Comparison of ENCODE assay signal across 8 mouse cellular contexts in genomic region chr12:27083089-27083488, GRCm38 (mm10).
DNase-seq lines count a peak whose midpoint lies in the region; ATAC-seq and TF ChIP-seq lines count a peak whose summit lies in the region.

No protein-coding gene starts in this region.

- ATAC-seq in intestine, postnatal 0 days, result no peak
- ATAC-seq in neural tube, embryonic 11.5 days (ENCODE audit: insufficient read depth, low FRiP score, low TSS enrichment), result peak; percentile 86
- no peak for ATAC-seq in megakaryocyte-erythroid progenitor cell, adult 5-6 weeks (replicated peaks; ENCODE audit: low FRiP score, low TSS enrichment, poor library complexity, severe bottlenecking)

- no peaks in the 10 kb centered on the region for H3K27me3 ChIP-seq in embryonic facial prominence, embryonic 10.5 days (replicated peaks; ENCODE audit: low read depth, poor library complexity, severe bottlenecking)
- H3K27me3 ChIP-seq in intestine, postnatal 0 days (replicated peaks; ENCODE audit: control insufficient read depth, insufficient read depth, low read length), result no peaks in the 10 kb centered on the region
- no peaks in the 10 kb centered on the region for H3K27me3 ChIP-seq in neural tube, embryonic 11.5 days (ENCODE audit: control insufficient read depth, insufficient read depth, low read length)

- WGBS in embryonic facial prominence, embryonic 10.5 days, result 2% methylated on average over 8 of the region's 8 CpGs
- WGBS in intestine, postnatal 0 days, result 10% methylated on average over 8 of the region's 8 CpGs
- 1% methylated on average over 8 of the region's 8 CpGs for WGBS in neural tube, embryonic 11.5 days

- H3K4me3 ChIP-seq in layer of hippocampus, adult 2 months, result peak overlapping the region; percentile 30; the same call in 1 of the 2 replicates
- peak overlapping the region; percentile 52 for H3K4me3 ChIP-seq in embryonic facial prominence, embryonic 10.5 days
- H3K4me3 ChIP-seq in intestine, postnatal 0 days (ENCODE audit: low read depth, low read length), result no peak overlapping the region
- 0 out of 2 replicates have a peak overlapping the region, but pooled peaks have one; percentile 8 for H3K4me3 ChIP-seq in neural tube, embryonic 11.5 days (ENCODE audit: low read depth, low read length)

- peak overlapping the region; percentile 46 for H3K4me2 ChIP-seq in intestine, postnatal 0 days (replicated peaks; ENCODE audit: low read depth)
- H3K4me2 ChIP-seq in neural tube, embryonic 11.5 days (ENCODE audit: low read depth), result peak overlapping the region; percentile 37

- H3K36me3 ChIP-seq in embryonic facial prominence, embryonic 10.5 days (replicated peaks), result no peaks in the 10 kb centered on the region
- H3K36me3 ChIP-seq in intestine, postnatal 0 days (ENCODE audit: control insufficient read depth, insufficient read depth), result no peaks in the 10 kb centered on the region
- H3K36me3 ChIP-seq in neural tube, embryonic 11.5 days (ENCODE audit: control insufficient read depth, insufficient read depth, low read length), result no peaks in the 10 kb centered on the region

- H3K9me3 ChIP-seq in embryonic facial prominence, embryonic 10.5 days, result no peaks in the 10 kb centered on the region
- H3K9me3 ChIP-seq in intestine, postnatal 0 days (ENCODE audit: control insufficient read depth), result no peaks in the 10 kb centered on the region
- no peaks in the 10 kb centered on the region for H3K9me3 ChIP-seq in neural tube, embryonic 11.5 days (ENCODE audit: control insufficient read depth, low read length)

- H3K4me1 ChIP-seq in embryonic facial prominence, embryonic 10.5 days, result peaks cover 55% of the 10 kb centered on the region
- H3K4me1 ChIP-seq in intestine, postnatal 0 days (replicated peaks; ENCODE audit: control insufficient read depth, insufficient read depth, low read length), result 0 out of 2 replicates have a peak, but pooled peaks cover 9% of the 10 kb centered on the region
- peaks cover 27% of the 10 kb centered on the region for H3K4me1 ChIP-seq in neural tube, embryonic 11.5 days (ENCODE audit: control insufficient read depth, insufficient read depth, low read length)

- no peak overlapping the region for H3K9ac ChIP-seq in intestine, postnatal 0 days (ENCODE audit: low read depth, low read length)
- H3K9ac ChIP-seq in neural tube, embryonic 11.5 days (ENCODE audit: low read length), result peak overlapping the region; percentile 51

- DNase-seq in layer of hippocampus, adult 2 months (ENCODE audit: low spot score in 2 of 2), result no peak
- no peak for DNase-seq in layer of hippocampus, postnatal 25 days (ENCODE audit: extremely low spot score in 1 of 2, low spot score in 1 of 2)
- peak; percentile 62 for DNase-seq in embryonic facial prominence, embryonic 10.5 days (ENCODE audit: low spot score)
- peak; percentile 83 for DNase-seq in neural tube, embryonic 11.5 days (ENCODE audit: low spot score)
- no peak for DNase-seq in adrenal gland, postnatal 36 days
- no peak for DNase-seq in gastrocnemius, postnatal 10 days

- no peak for TF ChIP-seq CTCF in layer of hippocampus, adult 2 months (conservative IDR thresholded peaks at IDR 0.05)
- no peak for TF ChIP-seq CTCF in intestine, postnatal 0 days (IDR thresholded peaks at IDR 0.05; ENCODE audit: low read depth)

- peak overlapping the region; percentile 86 for H3K27ac ChIP-seq in layer of hippocampus, adult 2 months
- H3K27ac ChIP-seq in embryonic facial prominence, embryonic 10.5 days (replicated peaks), result peak overlapping the region; percentile 90
- H3K27ac ChIP-seq in intestine, postnatal 0 days (ENCODE audit: low read depth, low read length), result no peak overlapping the region
- H3K27ac ChIP-seq in neural tube, embryonic 11.5 days (ENCODE audit: low read depth, low read length), result peak overlapping the region; percentile 89

Comparison
In these comparisons a context has a peak if more than half of its experiments do, and no peak if none do; other contexts are left out.
1. DNase-seq: peak in embryonic facial prominence, embryonic 10.5 days (single experiment) and neural tube, embryonic 11.5 days (single experiment); none in layer of hippocampus, adult 2 months (0 of 2), layer of hippocampus, postnatal 25 days (0 of 2), adrenal gland, postnatal 36 days (0 of 2) and gastrocnemius, postnatal 10 days (single experiment).